Mouse (Mus musculus): ENCODE measurements at regions not wholly inside any gene's neighbourhood (a gene's known extent, or its start where the extent isn't known, plus 50 kb on each side); places are given as distances from the start of the nearest gene placed in this dataset.
"Not testable (repeated sequence)": the region's sequence is repeated elsewhere in the genome, so short reads cannot be mapped to it uniquely, and the experiment has no call there.

- not testable (repeated sequence) for H3K4me3 ChIP-seq (replicated peaks; ENCODE audit: control insufficient read depth, low read depth, low read length); H3K4me1 ChIP-seq (ENCODE audit: control insufficient read depth, insufficient read depth, low read length); H3K27ac ChIP-seq (ENCODE audit: control insufficient read depth, insufficient read depth, low read depth, low read length, poor library complexity)
- WGBS, result 85% methylated on average over 5 of the region's 5 CpGs
These were observed 90.8 kb upstream of the Srd5a2 start for GRCm38 (mm10) chr17:74138517-74138916.

- Histone ChIP-seq H3K27ac (ENCODE audit: control insufficient read depth, insufficient read depth, low read depth, low read length, poor library complexity) (no peak overlapping the region), H3K4me3 (replicated peaks; ENCODE audit: control insufficient read depth, low read depth, low read length) (no peak overlapping the region), H3K4me1 (ENCODE audit: control insufficient read depth, insufficient read depth, low read length) (no peaks in the 10 kb centered on the region)
- WGBS, result 83% methylated on average over 5 of the region's 5 CpGs
- TF ChIP-seq POLR2A (IDR thresholded peaks at IDR 0.05; ENCODE audit: borderline replicate concordance, control insufficient read depth, low read depth, low read length) (no peak), CTCF (IDR thresholded peaks at IDR 0.05; ENCODE audit: control insufficient read depth, insufficient read depth, low read length) (peak; percentile 40)
These were observed 87.3 kb upstream of the Srd5a2 start for GRCm38 (mm10) chr17:74134976-74135375.

- 73% methylated on average over 5 of the region's 5 CpGs for WGBS
- H3K27ac ChIP-seq (ENCODE audit: control insufficient read depth, insufficient read depth, low read depth, low read length, poor library complexity), result no peak overlapping the region
- TF ChIP-seq POLR2A (IDR thresholded peaks at IDR 0.05; ENCODE audit: borderline replicate concordance, control insufficient read depth, low read depth, low read length), result no peak
- TF ChIP-seq CTCF (IDR thresholded peaks at IDR 0.05; ENCODE audit: control insufficient read depth, insufficient read depth, low read length), result no peak
- H3K4me1 ChIP-seq (ENCODE audit: control insufficient read depth, insufficient read depth, low read length), result no peaks in the 10 kb centered on the region
- no peak overlapping the region for H3K4me3 ChIP-seq (replicated peaks; ENCODE audit: control insufficient read depth, low read depth, low read length)
These were observed 83.8 kb upstream of the Srd5a2 start for GRCm38 (mm10) chr17:74131534-74131933.

- no peak overlapping the region for H3K4me3 ChIP-seq (replicated peaks; ENCODE audit: control insufficient read depth, low read depth, low read length)
- H3K4me1 ChIP-seq (ENCODE audit: control insufficient read depth, insufficient read depth, low read length), result no peaks in the 10 kb centered on the region; the same call in 1 of the 2 replicates
- H3K27ac ChIP-seq (ENCODE audit: control insufficient read depth, insufficient read depth, low read depth, low read length, poor library complexity), result no peak overlapping the region
- WGBS, result 32% methylated on average over 1 of the region's 1 CpGs
- TF ChIP-seq CTCF (IDR thresholded peaks at IDR 0.05; ENCODE audit: control insufficient read depth, insufficient read depth, low read length), result no peak
- no peak for TF ChIP-seq POLR2A (IDR thresholded peaks at IDR 0.05; ENCODE audit: borderline replicate concordance, control insufficient read depth, low read depth, low read length)
These were observed 75.2 kb upstream of the Srd5a2 start for GRCm38 (mm10) chr17:74122944-74123343.

- no peak overlapping the region for H3K4me3 ChIP-seq (replicated peaks; ENCODE audit: control insufficient read depth, low read depth, low read length)
- H3K27ac ChIP-seq (ENCODE audit: control insufficient read depth, insufficient read depth, low read depth, low read length, poor library complexity), result no peak overlapping the region
- no peaks in the 10 kb centered on the region; the same call in 1 of the 2 replicates for H3K4me1 ChIP-seq (ENCODE audit: control insufficient read depth, insufficient read depth, low read length)
- 80% methylated on average over 2 of the region's 2 CpGs for WGBS
- TF ChIP-seq POLR2A (IDR thresholded peaks at IDR 0.05; ENCODE audit: borderline replicate concordance, control insufficient read depth, low read depth, low read length) (no peak), CTCF (IDR thresholded peaks at IDR 0.05; ENCODE audit: control insufficient read depth, insufficient read depth, low read length) (no peak)
These were observed 73.3 kb upstream of the Srd5a2 start for GRCm38 (mm10) chr17:74120969-74121368.

All from bone marrow, adult 2 months (tissue).